Mouse (Mus musculus): ENCODE results near the gene Six3.

Gene Six3

DNA sequence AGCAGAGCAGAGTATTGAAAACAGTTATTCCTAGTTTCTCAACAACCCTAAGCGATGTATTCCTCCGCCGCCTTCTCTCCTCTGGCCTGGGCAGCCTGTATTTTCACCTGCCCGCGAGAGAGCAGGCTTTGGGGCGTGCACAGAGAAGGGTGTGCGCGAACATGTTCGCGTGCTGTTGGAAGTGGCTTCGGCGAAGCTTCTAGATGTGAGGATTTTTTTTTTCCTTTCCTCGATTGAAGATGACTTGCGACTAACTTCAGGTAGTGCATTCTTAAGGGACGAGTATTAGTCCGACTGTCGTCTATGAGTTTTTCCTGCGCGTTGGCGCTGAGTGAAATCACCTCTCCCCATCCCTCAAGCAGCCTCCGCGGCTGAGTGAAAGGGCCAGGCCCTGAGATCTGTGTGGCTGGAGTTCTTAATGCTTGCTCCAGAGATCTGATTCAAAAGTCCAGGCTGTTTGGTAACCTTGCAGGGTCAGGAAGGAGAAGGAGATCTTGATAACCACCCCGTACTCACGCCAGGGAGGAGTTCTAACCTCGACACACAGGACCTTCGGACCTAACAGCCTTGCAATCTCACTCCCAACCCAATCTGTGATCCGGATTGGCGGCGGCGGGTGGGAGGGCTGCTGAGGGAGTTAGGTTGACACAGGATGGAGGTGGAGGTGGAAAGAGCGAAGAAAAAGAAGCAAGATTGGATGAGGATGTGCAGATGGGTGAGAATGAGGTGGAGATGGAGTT is 712 bp upstream of the Six3 start:
- no peak for DNase-seq

DNA sequence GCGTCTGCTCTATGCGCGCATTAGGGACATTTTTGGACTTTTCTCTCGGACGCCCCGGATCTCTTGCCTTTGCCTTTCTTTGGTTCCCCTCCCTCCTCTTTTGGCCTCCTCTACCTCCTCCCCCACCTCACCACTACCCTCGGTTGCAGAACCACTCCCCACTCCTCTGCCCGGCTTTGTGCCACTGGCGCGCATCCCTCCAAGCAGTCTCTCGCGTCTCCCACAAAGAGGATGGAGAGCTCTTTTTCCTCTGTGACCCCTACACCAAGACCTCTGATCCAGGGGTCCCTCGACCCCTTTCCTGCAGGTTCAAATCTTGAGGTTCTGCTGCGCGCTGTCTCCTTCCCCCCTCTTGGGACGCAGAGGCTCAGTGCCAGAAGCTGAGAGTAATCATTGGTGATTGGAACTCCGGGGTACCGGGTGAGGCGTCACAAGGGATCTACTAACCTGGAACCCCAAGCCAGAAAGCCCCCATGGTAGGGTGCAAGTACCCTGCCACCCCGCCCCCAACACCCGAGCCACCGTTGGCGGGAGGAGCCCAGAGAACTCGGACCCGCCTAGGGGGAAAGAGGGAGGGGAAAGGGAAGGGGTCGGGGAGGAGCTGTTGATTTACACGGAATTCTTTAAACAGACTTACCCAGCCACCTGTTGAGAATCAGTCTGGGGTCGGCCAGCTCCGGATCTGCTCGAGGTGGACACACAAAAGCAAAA is 758 bp downstream of the Six3 start:
- DNase-seq = no peak

DNA sequence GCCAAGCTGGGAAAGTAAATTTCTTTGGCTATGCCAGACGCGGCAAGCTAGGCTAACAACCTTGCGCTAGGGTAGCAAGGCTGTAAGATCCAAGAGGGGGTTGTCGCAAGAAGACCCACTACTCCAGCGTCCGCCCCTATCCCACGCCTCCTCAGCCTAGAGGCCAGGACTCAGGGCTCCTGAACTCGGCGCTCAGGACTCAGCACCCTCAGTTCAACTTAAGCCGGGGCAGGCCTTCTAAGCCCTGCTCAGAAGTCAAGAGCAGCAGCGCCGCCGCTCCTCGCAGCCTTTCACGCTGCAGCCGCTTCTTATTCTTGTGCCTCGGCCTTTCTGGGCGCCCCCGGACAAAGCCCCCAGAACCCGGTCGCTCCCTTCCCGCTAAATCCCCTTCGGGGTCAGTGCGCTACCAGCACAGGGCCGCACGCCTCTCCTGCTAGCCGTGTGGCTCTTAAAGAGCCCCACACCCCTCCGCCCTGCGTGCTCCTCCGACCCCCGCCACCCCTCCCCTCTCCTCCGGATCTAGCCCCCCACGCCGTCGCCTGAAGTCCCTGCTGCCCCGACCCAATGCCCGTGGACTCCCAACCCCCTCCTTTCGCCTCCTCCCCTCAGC is 1.4 kb downstream of the Six3 start:
- DNase-seq = no peak

DNA sequence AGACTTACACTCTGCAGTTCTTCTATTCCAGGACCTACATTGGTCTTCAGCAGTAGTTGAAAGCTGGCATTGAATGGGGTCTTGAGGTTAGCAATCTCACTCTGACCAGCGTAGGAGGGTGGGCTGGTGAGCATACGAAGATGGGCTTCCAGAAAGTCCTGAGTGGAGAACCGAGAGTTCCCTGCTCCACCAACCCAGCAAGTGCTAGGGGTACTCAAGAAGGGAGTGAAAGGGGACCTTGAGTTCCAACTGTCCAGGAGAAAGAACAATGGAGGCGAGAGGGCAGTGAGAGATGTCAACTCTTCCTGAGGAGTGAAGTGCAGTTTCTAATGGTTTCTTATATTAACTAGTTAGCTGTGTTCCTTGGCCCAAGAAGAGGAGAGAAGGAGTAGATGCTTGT is 2.2 kb downstream of the Six3 start:
- DNase-seq = no peak

DNA sequence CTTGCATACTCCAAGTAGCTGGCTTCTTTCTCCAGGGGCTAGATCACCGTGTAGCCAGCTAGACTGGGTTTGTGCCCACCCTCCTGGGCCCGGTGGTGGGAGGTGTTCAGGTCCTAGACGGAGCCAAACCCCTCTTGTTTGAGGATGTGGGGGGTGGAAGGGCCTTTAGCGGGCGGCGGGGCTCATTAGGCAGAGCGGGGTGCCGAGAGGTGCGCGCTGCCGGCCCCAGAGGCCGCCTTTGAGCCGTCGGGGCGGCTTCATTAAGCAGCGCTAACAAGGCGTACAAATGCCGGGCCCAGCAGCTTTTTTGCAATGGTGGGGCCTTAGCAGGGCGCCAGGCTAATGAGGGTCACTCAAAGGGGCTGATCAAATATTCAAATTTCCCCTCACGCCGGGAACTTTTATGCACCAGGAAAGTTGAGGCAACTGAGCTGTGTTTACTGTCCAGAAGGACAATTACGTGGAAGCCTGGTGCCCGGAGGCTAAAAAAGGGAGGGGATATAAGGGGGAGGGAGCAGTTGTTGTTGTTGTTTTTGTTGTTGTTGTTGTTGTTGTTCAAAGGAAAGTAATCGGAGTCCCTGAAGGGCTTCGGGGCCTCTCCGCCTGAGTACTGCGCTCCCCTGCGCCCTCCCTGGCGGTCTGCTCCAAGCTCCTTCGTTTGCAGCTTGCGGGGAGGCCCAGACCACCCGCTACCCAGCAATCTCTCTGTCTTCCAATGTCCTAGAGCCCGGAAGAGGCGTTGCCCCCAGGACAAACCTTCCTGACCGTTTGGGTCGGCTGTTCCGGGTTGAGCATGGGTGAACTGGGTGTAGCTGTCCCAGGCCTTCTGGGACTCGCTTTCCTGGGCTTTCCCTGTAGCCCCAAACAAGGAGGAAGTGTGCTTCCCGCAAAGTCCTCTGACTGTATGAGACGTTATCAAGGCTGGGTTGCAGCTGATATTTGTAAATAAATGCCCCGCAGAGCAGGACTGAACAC is 3.4 kb downstream of the Six3 start:
- no peak for DNase-seq

DNA sequence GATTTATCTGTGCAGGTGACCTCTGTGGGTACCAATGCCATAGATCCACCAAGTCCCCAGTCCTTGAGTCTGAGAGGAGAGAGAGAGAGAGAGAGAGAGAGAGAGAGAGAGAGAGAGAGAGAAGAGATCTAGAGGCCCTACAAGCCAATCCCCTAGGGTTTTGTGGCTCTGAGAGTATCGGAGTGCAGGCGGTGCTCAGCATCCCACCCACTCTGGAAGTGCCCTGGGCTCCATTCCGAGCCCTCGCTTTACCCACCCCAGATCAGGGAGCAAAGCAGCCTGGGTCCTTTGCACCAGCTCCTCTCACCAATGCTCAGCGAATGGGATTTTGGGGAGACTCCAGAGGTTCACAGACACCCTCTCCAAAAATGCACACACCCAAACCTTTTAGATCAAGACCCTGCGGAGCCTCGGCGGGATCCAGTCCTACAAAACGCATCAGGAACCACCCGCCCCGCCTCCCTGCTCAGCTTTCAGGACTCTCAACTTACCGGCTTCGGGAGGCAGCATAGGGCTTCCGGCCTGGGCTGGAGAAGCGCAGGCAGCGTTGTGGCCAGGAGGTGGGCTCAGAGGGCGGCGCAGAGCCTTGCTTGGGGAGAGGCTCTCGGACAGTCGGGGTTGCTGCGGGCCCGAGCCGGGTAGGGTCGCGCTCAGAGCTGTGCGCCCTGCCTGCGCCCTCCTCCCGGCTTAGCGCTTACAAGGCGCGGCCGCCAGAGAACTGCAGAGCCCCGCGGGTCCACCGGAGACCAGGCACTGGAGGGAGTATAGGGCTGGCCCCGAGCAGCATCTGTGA is 4.4 kb downstream of the Six3 start:
- DNase-seq = no peak

DNA sequence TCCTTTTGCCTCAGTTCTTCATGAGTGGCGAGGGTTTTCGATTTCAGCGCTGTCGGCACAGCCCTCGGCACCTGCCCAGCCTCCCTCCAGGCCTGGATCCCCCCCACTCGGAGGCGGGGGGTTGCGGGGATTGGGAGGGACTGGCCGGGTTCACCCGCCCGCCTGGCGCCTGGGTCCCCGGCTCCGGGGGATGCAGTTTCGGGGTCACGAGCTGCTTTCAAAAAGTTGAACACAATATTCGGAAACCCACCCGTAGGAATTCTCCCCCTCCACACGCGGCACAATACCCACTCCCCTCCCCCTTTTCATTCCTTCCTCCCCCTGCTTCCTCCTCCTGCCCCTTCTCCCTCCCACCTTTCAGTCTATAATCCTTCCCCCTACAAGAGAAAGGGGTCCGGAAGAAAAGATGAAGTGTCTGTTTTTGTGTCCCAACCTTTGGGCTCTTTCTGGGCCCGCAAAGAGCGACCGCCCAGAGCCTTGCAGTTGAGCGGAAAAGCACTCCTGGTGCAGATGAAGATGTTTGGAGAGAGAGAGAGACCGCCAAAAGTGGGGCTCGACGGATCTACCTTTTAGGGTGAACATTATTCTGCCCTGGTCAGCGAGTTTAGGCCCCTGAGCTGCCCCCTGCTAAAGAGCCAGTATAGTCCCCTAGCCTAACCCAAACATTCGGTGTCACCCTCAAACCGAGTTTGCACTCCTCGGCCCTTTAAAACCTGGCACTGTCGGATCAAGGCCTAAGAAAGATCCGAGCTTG is 5.1 kb downstream of the Six3 start:
- DNase-seq = no peak

DNA sequence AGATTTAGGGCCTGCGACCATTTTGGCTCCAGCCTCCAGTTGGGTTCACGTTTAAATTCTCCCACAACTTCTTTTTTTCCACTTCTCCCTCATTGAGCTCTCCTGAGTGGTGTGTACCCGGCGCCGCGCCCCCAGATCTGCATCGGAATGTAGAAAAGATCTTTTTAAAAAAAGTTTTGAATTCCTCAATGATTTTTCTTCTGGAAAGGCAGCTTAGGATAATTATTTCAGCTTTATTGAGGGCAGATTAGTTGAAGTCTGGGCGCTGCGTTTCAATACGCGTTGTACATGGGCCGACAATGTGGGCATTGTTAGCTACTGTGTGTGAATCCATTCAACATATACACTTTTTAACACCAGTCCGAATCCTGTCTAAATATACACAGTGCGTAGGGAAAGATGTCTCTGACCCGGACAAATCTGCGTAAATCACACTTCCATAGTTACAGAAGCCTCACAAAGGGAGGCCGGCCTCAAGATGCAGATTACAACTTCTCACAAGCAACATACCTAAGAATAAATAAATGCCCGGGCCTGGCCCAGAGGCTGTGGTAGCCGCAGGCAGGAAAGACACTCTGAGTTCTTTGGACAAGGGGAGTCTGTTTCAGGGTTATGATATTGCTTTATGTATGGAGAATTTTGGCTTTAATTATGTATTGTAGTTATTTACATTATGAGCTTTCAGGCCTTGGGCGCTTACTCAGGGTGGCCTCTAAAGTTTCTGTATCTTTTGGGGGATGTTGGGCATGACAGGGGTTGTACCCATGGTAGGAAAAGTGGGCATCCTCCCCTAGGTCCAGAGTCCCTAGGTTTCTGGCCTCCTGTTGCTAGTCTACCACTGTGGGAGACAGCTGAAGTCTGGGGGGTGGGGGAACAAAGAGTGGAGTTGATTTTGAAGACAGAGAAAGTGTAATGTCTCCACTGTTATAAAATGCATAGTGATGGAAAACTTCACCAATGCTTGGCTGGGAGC is 6.0 kb downstream of the Six3 start:
- no peak for DNase-seq

DNA sequence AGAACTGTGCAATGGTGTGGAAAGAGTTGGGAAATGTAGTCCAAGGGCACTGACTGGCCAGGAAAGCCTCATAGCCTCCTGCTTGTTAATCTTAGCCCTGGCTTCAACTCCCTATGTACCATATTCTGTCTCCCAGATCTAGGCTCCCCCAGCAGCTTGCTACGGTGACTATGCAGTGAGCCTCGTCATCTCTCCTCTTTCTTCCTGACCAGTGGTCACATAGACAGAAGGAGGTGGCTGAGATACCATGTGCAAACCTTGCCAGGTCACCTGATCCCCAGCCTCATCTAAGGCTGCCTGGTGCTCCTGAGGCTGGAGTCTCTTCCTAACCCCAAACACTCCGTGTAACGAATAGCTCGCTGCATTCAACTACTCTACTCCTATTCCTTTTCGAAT is 6.7 kb downstream of the Six3 start:
- no peak for DNase-seq

DNA sequence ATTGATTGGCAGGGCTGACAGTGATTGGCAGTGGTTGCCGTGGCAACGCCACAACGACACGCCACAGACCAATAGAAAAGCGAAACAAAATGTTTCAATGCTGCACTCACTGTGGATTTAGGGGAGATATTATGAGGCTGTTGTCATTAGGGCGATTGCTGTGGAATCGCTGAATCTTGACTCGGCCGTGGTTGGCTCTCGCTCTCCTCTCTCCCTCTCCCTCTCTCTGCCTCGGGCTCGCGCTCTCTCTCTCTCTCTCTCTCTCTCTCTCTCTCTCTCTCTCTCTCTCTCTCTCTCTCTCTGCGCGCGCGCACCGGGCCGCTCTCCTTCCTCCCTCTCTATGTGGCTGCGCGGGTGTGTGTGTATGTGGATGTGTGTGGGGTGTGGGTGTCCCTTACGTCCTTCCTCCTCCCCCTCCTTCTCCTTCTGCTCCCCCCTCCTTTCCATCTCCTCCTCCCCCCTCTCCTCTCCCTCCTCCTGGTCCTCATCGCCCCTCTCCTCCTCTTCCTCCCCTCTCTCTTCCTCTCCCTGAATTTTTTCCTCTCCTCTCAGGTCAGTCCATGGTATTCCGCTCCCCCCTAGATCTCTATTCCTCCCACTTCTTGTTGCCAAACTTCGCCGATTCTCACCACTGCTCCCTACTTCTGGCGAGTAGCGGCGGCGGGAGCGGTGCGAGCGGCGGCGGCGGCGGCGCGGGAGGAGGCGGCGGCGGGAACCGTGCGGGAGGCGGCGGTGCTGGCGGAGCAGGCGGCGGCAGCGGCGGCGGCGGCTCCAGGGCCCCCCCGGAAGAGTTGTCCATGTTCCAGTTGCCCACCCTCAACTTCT is 7.5 kb downstream of the Six3 start:
- no peak for DNase-seq

DNA sequence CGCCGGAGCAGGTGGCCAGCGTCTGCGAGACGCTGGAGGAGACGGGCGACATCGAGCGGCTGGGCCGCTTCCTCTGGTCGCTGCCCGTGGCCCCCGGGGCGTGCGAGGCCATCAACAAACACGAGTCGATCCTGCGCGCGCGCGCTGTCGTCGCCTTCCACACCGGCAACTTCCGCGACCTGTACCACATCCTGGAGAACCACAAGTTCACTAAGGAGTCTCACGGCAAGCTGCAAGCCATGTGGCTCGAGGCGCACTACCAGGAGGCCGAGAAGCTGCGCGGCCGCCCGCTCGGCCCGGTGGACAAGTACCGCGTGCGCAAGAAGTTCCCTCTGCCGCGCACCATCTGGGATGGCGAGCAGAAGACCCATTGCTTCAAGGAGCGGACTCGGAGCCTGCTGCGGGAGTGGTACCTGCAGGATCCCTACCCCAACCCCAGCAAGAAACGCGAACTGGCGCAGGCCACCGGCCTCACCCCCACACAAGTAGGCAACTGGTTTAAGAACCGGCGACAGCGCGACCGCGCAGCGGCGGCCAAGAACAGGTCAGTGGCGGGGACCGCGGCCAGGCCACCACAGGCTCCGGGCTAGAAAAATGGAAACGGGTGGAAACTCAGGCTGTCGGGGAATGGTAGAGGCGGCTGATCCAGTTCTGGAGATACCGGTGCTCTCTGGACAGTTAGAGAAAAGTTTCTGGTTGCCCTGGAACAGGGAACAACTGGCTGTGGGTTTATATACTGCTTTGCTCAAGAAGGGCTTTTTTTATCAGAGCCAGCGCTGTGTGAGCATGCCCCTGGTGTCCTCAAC is 8.3 kb downstream of the Six3 start:
- DNase-seq = no peak

DNA sequence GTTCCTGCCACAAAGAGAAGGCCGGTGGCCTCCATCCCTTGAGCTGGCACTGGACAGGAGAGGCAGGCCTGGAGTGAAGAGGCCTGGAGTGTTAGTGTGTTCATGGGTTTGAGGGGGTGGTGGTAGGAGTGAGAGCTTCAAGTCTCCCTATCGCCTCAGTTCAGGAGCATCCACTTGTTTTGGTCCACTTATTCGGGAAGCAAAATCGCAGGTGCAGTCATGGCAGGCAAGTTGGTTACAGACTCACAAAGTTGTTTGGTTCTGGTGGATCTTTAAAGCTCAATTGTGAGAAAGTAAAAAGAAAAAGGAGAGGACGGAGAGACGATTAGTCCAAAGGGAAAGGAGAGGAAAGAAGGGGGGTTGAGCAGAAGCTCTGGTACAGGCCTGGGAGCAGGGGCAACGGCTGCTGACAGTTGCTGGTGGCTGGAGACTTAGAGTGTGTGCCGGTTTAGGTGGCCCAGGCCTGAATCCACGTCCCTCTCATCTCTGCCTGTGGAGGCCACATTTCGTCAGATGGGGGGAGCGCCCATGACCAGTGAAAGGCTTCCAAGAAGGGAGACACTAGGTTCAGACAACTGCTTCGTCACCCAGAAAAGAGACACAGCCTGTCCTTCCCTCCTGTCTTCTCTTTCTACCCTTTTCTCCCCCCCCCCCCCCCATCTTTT is 9.2 kb downstream of the Six3 start:
- no peak for DNase-seq

DNA sequence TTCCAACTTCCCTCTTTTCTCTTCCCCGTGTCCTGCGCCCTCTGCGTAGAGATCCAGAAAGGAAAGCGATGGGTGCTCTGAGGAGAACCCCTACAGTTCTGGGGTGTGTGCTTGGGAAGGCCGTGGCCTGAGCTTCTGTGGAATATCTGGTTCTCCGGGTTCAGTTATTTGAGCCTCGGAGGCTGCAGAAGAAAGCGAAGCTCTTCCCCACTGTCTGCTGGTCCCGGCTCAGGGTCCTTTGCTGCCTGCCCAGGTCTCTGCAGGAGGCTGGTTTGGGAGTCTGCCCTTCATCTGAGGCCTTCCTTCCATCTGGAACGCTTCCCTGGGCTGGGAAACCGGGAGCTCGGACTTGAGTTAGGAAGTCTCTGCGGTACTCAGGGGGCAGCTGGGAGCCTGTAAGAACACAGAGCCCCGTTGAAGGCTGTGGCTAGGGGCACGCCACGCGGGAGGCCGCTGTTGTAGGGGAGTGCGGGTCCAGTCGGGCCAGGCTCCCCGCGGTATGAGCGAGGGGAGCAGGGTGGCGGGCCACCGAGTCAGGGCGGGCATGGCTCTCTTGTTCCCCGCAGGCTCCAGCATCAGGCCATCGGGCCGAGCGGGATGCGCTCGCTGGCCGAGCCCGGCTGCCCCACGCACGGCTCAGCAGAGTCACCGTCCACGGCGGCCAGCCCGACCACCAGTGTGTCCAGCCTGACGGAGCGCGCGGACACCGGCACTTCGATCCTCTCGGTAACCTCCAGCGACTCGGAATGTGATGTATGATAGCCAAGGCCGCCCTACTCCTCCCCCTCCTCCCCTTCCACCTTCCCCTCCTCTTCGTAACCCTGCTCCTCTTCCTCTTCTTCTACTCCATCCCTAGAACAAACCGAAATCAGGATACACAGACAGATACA is 10.0 kb downstream of the Six3 start:
- no peak for DNase-seq

DNA sequence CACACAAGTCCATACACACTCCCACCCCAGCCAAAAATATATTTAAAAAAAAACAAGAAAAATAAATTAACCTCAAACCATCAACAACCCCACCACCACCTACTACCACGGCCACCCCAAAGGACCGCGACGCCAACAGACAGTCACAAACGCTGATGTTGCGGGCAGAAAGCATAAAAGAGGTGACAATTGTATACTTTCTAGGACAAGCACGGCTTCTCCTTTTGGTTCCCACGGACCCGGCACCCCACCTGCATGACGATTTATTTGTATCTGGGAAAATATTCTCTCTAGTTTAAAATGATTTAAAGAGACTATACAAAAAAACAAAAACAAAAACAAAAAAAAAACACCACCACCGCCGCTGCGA is 10.6 kb downstream of the Six3 start:
- DNase-seq = no peak

DNA sequence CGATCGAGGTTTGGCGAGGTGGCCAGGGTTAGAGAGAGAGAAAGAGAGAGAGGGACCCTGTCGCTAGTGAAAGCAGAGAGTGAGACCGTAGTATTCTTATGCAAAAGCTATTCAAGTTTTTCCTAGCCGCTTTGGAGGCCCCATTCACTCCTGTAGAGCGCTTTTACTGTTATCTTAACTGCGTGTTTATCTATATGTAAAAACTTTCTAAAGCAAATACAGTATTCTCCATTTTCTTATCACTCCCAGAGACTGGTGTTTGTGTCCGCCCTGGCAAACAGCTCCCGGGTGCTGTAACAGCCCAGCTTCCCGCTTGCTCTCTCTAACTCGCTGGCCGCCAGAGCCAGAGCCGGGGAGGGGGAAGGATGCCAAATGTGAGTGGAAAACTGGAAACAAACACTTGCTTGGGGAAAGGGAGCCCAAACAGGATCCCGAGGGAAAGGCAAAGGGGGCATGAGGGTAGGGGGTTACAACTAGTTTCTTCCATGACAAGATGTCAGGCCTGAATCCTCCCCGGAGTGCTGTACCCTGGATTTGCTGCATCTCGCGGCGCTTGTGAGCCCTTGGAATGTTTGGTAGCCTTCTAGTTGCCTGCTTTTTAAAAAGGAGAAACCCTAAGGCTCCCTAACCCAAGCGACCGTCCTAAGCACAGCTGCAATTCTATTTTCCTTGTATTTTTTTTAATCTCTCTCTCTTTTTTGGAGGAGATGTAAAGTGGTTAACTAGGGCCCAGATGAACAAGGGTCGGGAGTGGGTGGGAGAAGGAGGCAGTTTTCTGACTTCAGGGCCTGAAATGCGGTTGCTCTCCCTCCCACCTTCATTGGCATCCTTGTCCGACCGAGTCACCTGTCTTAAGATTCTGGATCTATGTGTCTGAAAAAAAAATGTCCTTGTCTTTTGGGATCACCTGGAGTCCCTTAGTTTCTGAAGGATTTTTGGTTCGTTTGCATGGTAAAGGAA is 11.9 kb downstream of the Six3 start:
- no peak for DNase-seq
